Mouse (Mus musculus) forebrain, embryonic 16.5 days (tissue): ENCODE data around the gene Erp44. TPM values are rescaled to one million over a fixed set of nuclear protein-coding genes. Genes with fewer than 3 reads are reported as not detected.
A peak's percentile ranks its signal among the peaks of the same experiment; 100 is the strongest.

ENCODE experiments used
- ATAC-seq: fragments of 200-750 bp; cut with Nextera tagmentation; 2 replicates; pipeline ENCODE4 v1.8.0; 2017; ENCODE audit warnings: mild to moderate bottlenecking, moderate library complexity
- H3K27ac ChIP-seq: fragments of 300-500 bp; sonication (generic); 2 replicates; pipeline ENCODE4 v1.5.1; 2014; ENCODE audit warnings: low read length, control low read depth
- H3K27me3 ChIP-seq: fragments of 300-500 bp; sonication (generic); replicated peaks from 2 replicates; pipeline ENCODE4 v1.6.1; 2014; ENCODE audit warnings: low read length; ENCODE audit not compliant: control insufficient read depth, insufficient read depth
- H3K36me3 ChIP-seq: fragments of 300-500 bp; sonication (generic); 2 replicates; pipeline ENCODE4 v1.6.1; 2014; ENCODE audit not compliant: control insufficient read depth, insufficient read depth
- H3K4me1 ChIP-seq: fragments of 300-500 bp; sonication (generic); replicated peaks from 2 replicates; pipeline ENCODE4 v1.6.1; 2014; ENCODE audit warnings: low read length; ENCODE audit not compliant: control insufficient read depth, insufficient read depth
- H3K4me2 ChIP-seq: fragments of 300-500 bp; sonication (generic); 2 replicates; pipeline ENCODE4 v1.6.1; 2014; ENCODE audit warnings: mild to moderate bottlenecking, low read length, control low read depth
- H3K4me3 ChIP-seq: fragments of 300-500 bp; sonication (generic); replicated peaks from 2 replicates; pipeline ENCODE4 v1.5.1; 2014; ENCODE audit warnings: mild to moderate bottlenecking, low read length, control low read depth
- H3K9ac ChIP-seq: fragments of 300-500 bp; sonication (generic); replicated peaks from 2 replicates; pipeline ENCODE4 v1.6.1; 2014; ENCODE audit warnings: low read depth, low read length, control low read depth
- H3K9me3 ChIP-seq: fragments of 300-500 bp; sonication (generic); 2 replicates; pipeline ENCODE4 v1.6.1; 2016; ENCODE audit warnings: low read length; ENCODE audit not compliant: control insufficient read depth
- WGBS: fragments of 180-500 bp; shearing (Covaris S2); extraction: QIAGEN DNeasy Blood & Tissue Kit; methylation state at CpG from one replicate; pipeline ENCODE4 v1.1.7; 2014; 5-methylcytosine and 5-hydroxymethylcytosine counted together
- polyA plus RNA-seq: library from polyadenylated mRNA; unstranded; fragments of >200 nt; fragmentation: Nextera tagmentation; extraction: Ambion mirVana; gene quantifications from 2 replicates; pipeline ENCODE4 v1.2.1, GENCODE M21; 2015

The Erp44 gene
- polyA plus RNA-seq, 1 experiment from 2014 or later, result 65.4 TPM

- Histone ChIP-seq H3K9me3 (no peaks in the 10 kb centered on the region), H3K9ac (no peak overlapping the region), H3K27ac (no peak overlapping the region), H3K4me3 (no peak overlapping the region), H3K36me3 (peaks cover 8% of the 10 kb centered on the region), H3K4me2 (no peak overlapping the region), H3K27me3 (no peaks in the 10 kb centered on the region), H3K4me1 (no peaks in the 10 kb centered on the region)
- WGBS, result 77% methylated on average over 8 of the region's 8 CpGs
- no peak for ATAC-seq
Observed at GRCm38 (mm10) chr4:48198447-48198846, 80.9 kb downstream of the Erp44 start.

- WGBS, result 90% methylated on average over 3 of the region's 3 CpGs
- ATAC-seq, result no peak
- no peak overlapping the region for H3K4me3 ChIP-seq
- no peaks in the 10 kb centered on the region for H3K9me3 ChIP-seq
- no peak overlapping the region for H3K27ac ChIP-seq
- no peak overlapping the region for H3K9ac ChIP-seq
- H3K36me3 ChIP-seq, result peaks cover 8% of the 10 kb centered on the region
- no peaks in the 10 kb centered on the region for H3K27me3 ChIP-seq
- H3K4me1 ChIP-seq, result no peaks in the 10 kb centered on the region
- no peak overlapping the region for H3K4me2 ChIP-seq
Observed at GRCm38 (mm10) chr4:48197925-48198324, 81.4 kb downstream of the Erp44 start.

GRCm38 (mm10) chr4:48182115-48182806 lies 97.1 kb downstream of the Erp44 start:
- Histone ChIP-seq H3K27ac (no peak overlapping the region), H3K27me3 (no peaks in the 10 kb centered on the region), H3K36me3 (no peaks in the 10 kb centered on the region), H3K9ac (no peak overlapping the region), H3K4me3 (no peak overlapping the region), H3K9me3 (no peaks in the 10 kb centered on the region), H3K4me2 (no peak overlapping the region), H3K4me1 (no peaks in the 10 kb centered on the region)
- no peak for ATAC-seq
- WGBS, result 92% methylated on average over 8 of the region's 8 CpGs

- Histone ChIP-seq H3K27ac (no peak overlapping the region), H3K36me3 (no peaks in the 10 kb centered on the region), H3K4me3 (no peak overlapping the region), H3K9me3 (no peaks in the 10 kb centered on the region), H3K4me2 (no peak overlapping the region), H3K27me3 (no peaks in the 10 kb centered on the region), H3K9ac (no peak overlapping the region), H3K4me1 (no peaks in the 10 kb centered on the region)
- peak; percentile 73; the same call in 1 of the 2 replicates for ATAC-seq
- 41% methylated on average over 6 of the region's 6 CpGs for WGBS
Observed at GRCm38 (mm10) chr4:48181366-48181765, 98.0 kb downstream of the Erp44 start.

- H3K4me3 ChIP-seq, result no peak overlapping the region
- H3K9me3 ChIP-seq, result no peaks in the 10 kb centered on the region
- no peak for ATAC-seq
- no peaks in the 10 kb centered on the region for H3K27me3 ChIP-seq
- no peak overlapping the region for H3K9ac ChIP-seq
- H3K36me3 ChIP-seq, result no peaks in the 10 kb centered on the region
- 8% methylated on average over 2 of the region's 2 CpGs for WGBS
- H3K27ac ChIP-seq, result no peak overlapping the region
- H3K4me2 ChIP-seq, result no peak overlapping the region
- H3K4me1 ChIP-seq, result no peaks in the 10 kb centered on the region
Observed at GRCm38 (mm10) chr4:48180922-48181321, 98.4 kb downstream of the Erp44 start.

GRCm38 (mm10) chr4:48175666-48176065 lies 103.7 kb downstream of the Erp44 start:
- 79% methylated on average over 3 of the region's 3 CpGs for WGBS
- Histone ChIP-seq H3K4me1 (no peaks in the 10 kb centered on the region), H3K36me3 (no peaks in the 10 kb centered on the region), H3K27me3 (no peaks in the 10 kb centered on the region), H3K4me3 (no peak overlapping the region), H3K9me3 (no peaks in the 10 kb centered on the region), H3K4me2 (no peak overlapping the region), H3K9ac (no peak overlapping the region), H3K27ac (no peak overlapping the region)
- ATAC-seq, result no peak

- no peak overlapping the region for H3K9ac ChIP-seq
- no peaks in the 10 kb centered on the region for H3K36me3 ChIP-seq
- WGBS, result 81% methylated on average over 5 of the region's 5 CpGs
- no peaks in the 10 kb centered on the region for H3K9me3 ChIP-seq
- H3K27ac ChIP-seq, result no peak overlapping the region
- H3K4me2 ChIP-seq, result no peak overlapping the region
- ATAC-seq, result no peak
- no peaks in the 10 kb centered on the region for H3K4me1 ChIP-seq
- H3K27me3 ChIP-seq, result no peaks in the 10 kb centered on the region
- H3K4me3 ChIP-seq, result no peak overlapping the region
Observed at GRCm38 (mm10) chr4:48163851-48164250, 115.5 kb downstream of the Erp44 start.

- Histone ChIP-seq H3K9me3 (no peaks in the 10 kb centered on the region), H3K27ac (no peak overlapping the region), H3K4me3 (no peak overlapping the region), H3K27me3 (no peaks in the 10 kb centered on the region), H3K9ac (no peak overlapping the region), H3K4me1 (no peaks in the 10 kb centered on the region), H3K36me3 (no peaks in the 10 kb centered on the region), H3K4me2 (no peak overlapping the region)
- ATAC-seq, result no peak
- 80% methylated on average over 4 of the region's 4 CpGs for WGBS
Observed at GRCm38 (mm10) chr4:48160386-48160785, 119.0 kb downstream of the Erp44 start.

- Histone ChIP-seq H3K27me3 (no peaks in the 10 kb centered on the region), H3K4me2 (no peak overlapping the region), H3K36me3 (no peaks in the 10 kb centered on the region), H3K4me3 (no peak overlapping the region), H3K27ac (no peak overlapping the region), H3K4me1 (no peaks in the 10 kb centered on the region), H3K9me3 (no peaks in the 10 kb centered on the region), H3K9ac (no peak overlapping the region)
- ATAC-seq, result no peak
- WGBS, result 71% methylated on average over 1 of the region's 1 CpGs
Observed at GRCm38 (mm10) chr4:48155864-48156263, 123.5 kb downstream of the Erp44 start.

GRCm38 (mm10) chr4:48153229-48153628 lies 126.1 kb downstream of the Erp44 start:
- WGBS, result 90% methylated on average over 5 of the region's 5 CpGs
- Histone ChIP-seq H3K4me3 (no peak overlapping the region), H3K4me1 (no peaks in the 10 kb centered on the region), H3K36me3 (no peaks in the 10 kb centered on the region), H3K9ac (no peak overlapping the region), H3K27ac (no peak overlapping the region), H3K4me2 (no peak overlapping the region), H3K27me3 (no peaks in the 10 kb centered on the region), H3K9me3 (no peaks in the 10 kb centered on the region)
- no peak for ATAC-seq
